22 mouse cellular contexts compared by ENCODE assay signal in genomic region chr17:68640187-68640586, GRCm38 (mm10).
DNase-seq lines count a peak whose midpoint lies in the region; ATAC-seq and TF ChIP-seq lines count a peak whose summit lies in the region.
"Had no signal": no experiment of that assay in that cellular context is flagged by ENCODE, and none has a peak within 500 bp of the region (broad histone marks: within the 10 kb centered on the region; RNA-seq: fewer than 3 reads in every experiment).

No protein-coding gene starts in this region.

- ATAC-seq in cerebellum, adult (ENCODE audit: insufficient number of reproducible peaks, low FRiP score, low TSS enrichment), result peak; percentile 36; the same call in 1 of the 2 replicates
- no peak for ATAC-seq in hindbrain, postnatal 0 days
- no peak for ATAC-seq in hindbrain, embryonic 14.5 days (ENCODE audit: low FRiP score)
- ATAC-seq in liver, embryonic 14.5 days (ENCODE audit: insufficient read depth), result no peak
- ATAC-seq in liver, postnatal 0 days, result no peak
- ATAC-seq: forebrain, embryonic 14.5 days; intestine, embryonic 16.5 days; liver, embryonic 12.5 days had no signal

- no peak for TF ChIP-seq EP300 in liver, embryonic 14.5 days (IDR thresholded peaks at IDR 0.05; ENCODE audit: low read depth)
- TF ChIP-seq EP300 in liver, postnatal 0 days (IDR thresholded peaks at IDR 0.05; ENCODE audit: low read depth), result no peak

- H3K4me3 ChIP-seq in hindbrain, postnatal 0 days (ENCODE audit: low read length), result no peak overlapping the region
- H3K4me3 ChIP-seq in hindbrain, embryonic 14.5 days (replicated peaks; ENCODE audit: low read length), result no peak overlapping the region
- H3K4me3 ChIP-seq in liver, embryonic 14.5 days (ENCODE audit: insufficient read depth in 1 of 2, low read depth in 2 of 2, low read length in 2 of 2), result no peak overlapping the region
- no peak overlapping the region for H3K4me3 ChIP-seq in liver, postnatal 0 days (ENCODE audit: low read depth, low read length)
- H3K4me3 ChIP-seq: hindbrain, embryonic 15.5 days; limb, embryonic 13.5 days; liver, embryonic 12.5 days; midbrain, embryonic 12.5 days had no signal

- peak; percentile 50 for TF ChIP-seq CTCF in hindbrain, postnatal 0 days (IDR thresholded peaks at IDR 0.05; ENCODE audit: low read depth)
- TF ChIP-seq CTCF in liver, embryonic 14.5 days (IDR thresholded peaks at IDR 0.05; ENCODE audit: low read depth), result peak; percentile 13; the same call in 1 of the 2 replicates
- no peak for TF ChIP-seq CTCF in liver, postnatal 0 days (IDR thresholded peaks at IDR 0.05; ENCODE audit: low read depth)

- 79% methylated on average over 6 of the region's 6 CpGs for WGBS in hindbrain, postnatal 0 days
- WGBS in hindbrain, embryonic 14.5 days, result 80% methylated on average over 6 of the region's 6 CpGs
- 62% methylated on average over 6 of the region's 6 CpGs for WGBS in liver, embryonic 14.5 days (ENCODE audit: insufficient replicate concordance)
- WGBS in liver, postnatal 0 days (ENCODE audit: insufficient replicate concordance), result 69% methylated on average over 6 of the region's 6 CpGs

- no peaks in the 10 kb centered on the region for H3K4me1 ChIP-seq in hindbrain, postnatal 0 days (ENCODE audit: insufficient read depth, low read length)
- no peaks in the 10 kb centered on the region for H3K4me1 ChIP-seq in hindbrain, embryonic 14.5 days (replicated peaks; ENCODE audit: control insufficient read depth, insufficient read depth, low read length)
- H3K4me1 ChIP-seq in liver, embryonic 14.5 days (replicated peaks; ENCODE audit: control insufficient read depth in 2 of 2, insufficient read depth in 2 of 2, low read length in 1 of 2), result no peaks in the 10 kb centered on the region
- H3K4me1 ChIP-seq in liver, postnatal 0 days (ENCODE audit: insufficient read depth), result no peaks in the 10 kb centered on the region
- H3K4me1 ChIP-seq: hindbrain, embryonic 15.5 days; limb, embryonic 13.5 days; liver, embryonic 12.5 days; midbrain, embryonic 12.5 days had no signal

- no peak overlapping the region for H3K27ac ChIP-seq in hindbrain, postnatal 0 days
- H3K27ac ChIP-seq in hindbrain, embryonic 14.5 days, result no peak overlapping the region
- no peak overlapping the region for H3K27ac ChIP-seq in liver, embryonic 14.5 days
- no peak overlapping the region for H3K27ac ChIP-seq in liver, postnatal 0 days (ENCODE audit: low read depth)
- H3K27ac ChIP-seq: hindbrain, embryonic 15.5 days; limb, embryonic 13.5 days; liver, embryonic 12.5 days; midbrain, embryonic 12.5 days had no signal

- no peak for DNase-seq in cerebellum, postnatal 4 days (ENCODE audit: low spot score in 2 of 2)
- no peak for DNase-seq in hindbrain, postnatal 0 days (ENCODE audit: low spot score)
- DNase-seq in hindbrain, embryonic 14.5 days (ENCODE audit: low spot score), result no peak
- DNase-seq in liver, embryonic 14.5 days (ENCODE audit: low read depth in 3 of 3, low spot score in 3 of 3), result no peak
- no peak for DNase-seq in liver, postnatal 0 days
- DNase-seq in retina, embryonic 14.5 days (ENCODE audit: low spot score), result peak; percentile 23
- DNase-seq in layer of hippocampus, adult 8-10 months (ENCODE audit: low spot score in 2 of 2), result no peak
- DNase-seq: adrenal gland, postnatal 25 days; cerebellum, adult 11 months; cerebellum, postnatal 36 days; gastrocnemius, postnatal 10 days; heart, adult 18-20 months; heart, postnatal 4 days; layer of hippocampus, postnatal 36 days; right cerebral cortex, postnatal 14 days had no signal

- H3K9ac ChIP-seq in hindbrain, postnatal 0 days (replicated peaks; ENCODE audit: low read length), result no peak overlapping the region
- no peak overlapping the region for H3K9ac ChIP-seq in hindbrain, embryonic 14.5 days
- H3K9ac ChIP-seq in liver, embryonic 14.5 days (replicated peaks), result no peak overlapping the region
- H3K9ac ChIP-seq in liver, postnatal 0 days (replicated peaks), result no peak overlapping the region
- H3K9ac ChIP-seq: hindbrain, embryonic 15.5 days; limb, embryonic 13.5 days; liver, embryonic 12.5 days; midbrain, embryonic 12.5 days had no signal

- no peak overlapping the region for H3K4me2 ChIP-seq in hindbrain, postnatal 0 days (ENCODE audit: low read depth, low read length)
- H3K4me2 ChIP-seq in hindbrain, embryonic 14.5 days (replicated peaks), result no peak overlapping the region
- no peak overlapping the region for H3K4me2 ChIP-seq in liver, embryonic 14.5 days (ENCODE audit: low read depth)
- H3K4me2 ChIP-seq in liver, postnatal 0 days (ENCODE audit: low read depth, low read length), result no peak overlapping the region
- H3K4me2 ChIP-seq: hindbrain, embryonic 15.5 days; limb, embryonic 13.5 days; liver, embryonic 12.5 days; midbrain, embryonic 12.5 days had no signal

- H3K36me3 ChIP-seq in hindbrain, postnatal 0 days (ENCODE audit: insufficient read depth, low read length), result no peaks in the 10 kb centered on the region
- H3K36me3 ChIP-seq in hindbrain, embryonic 14.5 days (replicated peaks; ENCODE audit: control insufficient read depth, insufficient read depth), result no peaks in the 10 kb centered on the region
- no peaks in the 10 kb centered on the region for H3K36me3 ChIP-seq in liver, embryonic 14.5 days (replicated peaks; ENCODE audit: control insufficient read depth, insufficient read depth, low read depth)
- no peaks in the 10 kb centered on the region for H3K36me3 ChIP-seq in liver, postnatal 0 days (replicated peaks; ENCODE audit: insufficient read depth, low read length)
- H3K36me3 ChIP-seq: hindbrain, embryonic 15.5 days; limb, embryonic 13.5 days; liver, embryonic 12.5 days; midbrain, embryonic 12.5 days had no signal

- no peaks in the 10 kb centered on the region for H3K27me3 ChIP-seq in hindbrain, postnatal 0 days (ENCODE audit: insufficient read depth, low read length)
- H3K27me3 ChIP-seq in hindbrain, embryonic 14.5 days (ENCODE audit: control insufficient read depth, insufficient read depth, low read length), result no peaks in the 10 kb centered on the region
- H3K27me3 ChIP-seq in liver, embryonic 14.5 days (ENCODE audit: control insufficient read depth, insufficient read depth, low read length), result no peaks in the 10 kb centered on the region
- no peaks in the 10 kb centered on the region for H3K27me3 ChIP-seq in liver, postnatal 0 days (ENCODE audit: insufficient read depth, low read length)
- H3K27me3 ChIP-seq: hindbrain, embryonic 15.5 days; limb, embryonic 13.5 days; liver, embryonic 12.5 days; midbrain, embryonic 12.5 days had no signal

- no peaks in the 10 kb centered on the region for H3K9me3 ChIP-seq in hindbrain, postnatal 0 days (ENCODE audit: low read length)
- no peaks in the 10 kb centered on the region for H3K9me3 ChIP-seq in hindbrain, embryonic 14.5 days (ENCODE audit: control insufficient read depth, low read length)
- H3K9me3 ChIP-seq in liver, embryonic 14.5 days (ENCODE audit: control insufficient read depth, low read length), result no peaks in the 10 kb centered on the region
- no peaks in the 10 kb centered on the region for H3K9me3 ChIP-seq in liver, postnatal 0 days (ENCODE audit: low read length)
- H3K9me3 ChIP-seq: hindbrain, embryonic 15.5 days; limb, embryonic 13.5 days; liver, embryonic 12.5 days; midbrain, embryonic 12.5 days had no signal
